Mouse (Mus musculus) thymus, adult 2 months (tissue): ENCODE measurements around the gene Cpne9.

Experiments used
- CTCF ChIP-seq: fragments of 200-500 bp; IDR thresholded peaks from 2 replicates; pipeline ENCODE4 v1.5.1; 2012; ENCODE audit warnings: mild to moderate bottlenecking, control low read depth, low read length, moderate library complexity, borderline replicate concordance; ENCODE audit not compliant: control insufficient read depth, poor library complexity, insufficient read depth; ENCODE audit errors: extremely low read depth
- POLR2A ChIP-seq: fragments of 200-500 bp; IDR thresholded peaks from 2 replicates; pipeline ENCODE4 v1.6.1; 2012; ENCODE audit warnings: mild to moderate bottlenecking, low read length, control low read depth, moderate library complexity; ENCODE audit not compliant: control insufficient read depth, poor library complexity, insufficient read depth; ENCODE audit errors: extremely low read depth

- TF ChIP-seq CTCF (no peak), POLR2A (no peak)
These were observed 59.5 kb downstream of the Cpne9 start for GRCm38 (mm10) chr6:113341574-113341973.
